Mouse (Mus musculus) cortical plate, adult 2 months (tissue): ENCODE data around the gene Filip1l.

Experiments used
- CTCF ChIP-seq: fragments of 200-500 bp; IDR thresholded peaks from 2 replicates; pipeline ENCODE4 v1.5.1; 2011; ENCODE audit warnings: mild to moderate bottlenecking, control low read depth, low read length; ENCODE audit not compliant: insufficient read depth; ENCODE audit errors: extremely low read depth
- POLR2A ChIP-seq: fragments of 200-500 bp; IDR thresholded peaks from 2 replicates; pipeline ENCODE4 v1.6.1; 2011; ENCODE audit warnings: mild to moderate bottlenecking, low read length, control low read depth; ENCODE audit not compliant: insufficient read depth; ENCODE audit errors: extremely low read depth

GRCm38 (mm10) chr16:57439206-57439605, 86.3 kb downstream of the Filip1l start:
- TF ChIP-seq CTCF, result no peak
- TF ChIP-seq POLR2A, result no peak
